ENCODE assay signal across 24 mouse cellular contexts in the genomic region with DNA sequence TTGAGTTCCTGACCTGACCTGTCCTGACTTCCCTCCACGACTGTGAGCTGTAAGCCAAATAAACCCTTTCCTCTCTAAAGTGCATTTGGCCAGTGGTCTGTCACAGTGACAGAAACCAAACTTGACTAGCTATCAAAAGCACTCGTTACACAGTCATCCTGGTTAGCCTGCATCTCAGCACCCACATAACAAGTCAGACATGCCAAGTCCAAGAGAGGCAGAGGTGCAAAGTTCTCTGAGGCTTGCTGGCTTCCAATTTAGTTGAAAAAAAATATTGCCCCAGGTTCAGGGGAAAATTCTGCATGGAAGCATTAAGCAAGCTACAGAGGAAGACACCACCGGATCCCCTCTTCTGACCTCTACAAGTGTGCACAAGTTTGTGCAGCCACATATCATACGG. TPM values are rescaled to one million over a fixed set of nuclear protein-coding genes. Genes with fewer than 3 reads are reported as not detected.
DNase-seq lines count a peak whose midpoint lies in the region; ATAC-seq and TF ChIP-seq lines count a peak whose summit lies in the region.
"Had no signal": no experiment of that assay in that cellular context is flagged by ENCODE, and none has a peak within 500 bp of the region (broad histone marks: within the 10 kb centered on the region; RNA-seq: fewer than 3 reads in every experiment).

No protein-coding gene starts in this region.

- no peaks in the 10 kb centered on the region for H3K9me3 ChIP-seq in liver, postnatal 0 days (ENCODE audit: low read length)
- H3K9me3 ChIP-seq: embryonic facial prominence, embryonic 13.5 days; embryonic facial prominence, embryonic 15.5 days; forebrain, embryonic 10.5 days; forebrain, embryonic 12.5 days had no signal

- no peaks in the 10 kb centered on the region for H3K36me3 ChIP-seq in kidney, adult 2 months (ENCODE audit: control insufficient read depth, insufficient read depth, low read length)
- H3K36me3 ChIP-seq in liver, postnatal 0 days (replicated peaks; ENCODE audit: insufficient read depth, low read length) = no peaks in the 10 kb centered on the region
- H3K36me3 ChIP-seq in small intestine, adult 2 months (ENCODE audit: control insufficient read depth, insufficient read depth, low read length) = no peaks in the 10 kb centered on the region
- H3K36me3 ChIP-seq: embryonic facial prominence, embryonic 13.5 days; embryonic facial prominence, embryonic 15.5 days; forebrain, embryonic 10.5 days; forebrain, embryonic 12.5 days had no signal

- no peak overlapping the region for H3K4me2 ChIP-seq in liver, postnatal 0 days (ENCODE audit: low read depth, low read length)
- H3K4me2 ChIP-seq: embryonic facial prominence, embryonic 13.5 days; embryonic facial prominence, embryonic 15.5 days; forebrain, embryonic 12.5 days had no signal

- no peak overlapping the region for H3K4me3 ChIP-seq in kidney, adult 2 months (ENCODE audit: insufficient read depth, low read depth, low read length)
- H3K4me3 ChIP-seq in liver, postnatal 0 days (ENCODE audit: low read depth, low read length) = no peak overlapping the region
- H3K4me3 ChIP-seq in small intestine, adult 2 months (ENCODE audit: low read depth, low read length) = no peak overlapping the region
- no peak overlapping the region for H3K4me3 ChIP-seq in left cerebral cortex, adult 2 months
- H3K4me3 ChIP-seq: embryonic facial prominence, embryonic 13.5 days; embryonic facial prominence, embryonic 15.5 days; forebrain, embryonic 10.5 days; forebrain, embryonic 12.5 days had no signal

- ATAC-seq in liver, postnatal 0 days = no peak
- ATAC-seq: forebrain, embryonic 14.5 days; forebrain, embryonic 16.5 days had no signal

- no peak for TF ChIP-seq CTCF in kidney, adult 2 months (conservative IDR thresholded peaks at IDR 0.05; ENCODE audit: insufficient read depth, insufficient read length, low read depth, low read length)
- no peak for TF ChIP-seq CTCF in liver, postnatal 0 days (IDR thresholded peaks at IDR 0.05; ENCODE audit: low read depth)
- no peak for TF ChIP-seq CTCF in small intestine, adult 2 months (IDR thresholded peaks at IDR 0.05; ENCODE audit: extremely low read depth, insufficient read length, insufficient replicate concordance, low read depth, low read length)
- TF ChIP-seq CTCF in left cerebral cortex, adult 2 months (IDR thresholded peaks at IDR 0.05) = no peak

- no peak for TF ChIP-seq EP300 in liver, postnatal 0 days (IDR thresholded peaks at IDR 0.05; ENCODE audit: low read depth)

- no peak overlapping the region for H3K9ac ChIP-seq in liver, postnatal 0 days (replicated peaks)
- H3K9ac ChIP-seq: embryonic facial prominence, embryonic 13.5 days; embryonic facial prominence, embryonic 15.5 days; forebrain, embryonic 12.5 days had no signal

- H3K27me3 ChIP-seq in kidney, adult 2 months (replicated peaks; ENCODE audit: control insufficient read depth, insufficient read depth, low read length) = no peaks in the 10 kb centered on the region
- H3K27me3 ChIP-seq in liver, postnatal 0 days (ENCODE audit: insufficient read depth, low read length) = no peaks in the 10 kb centered on the region
- H3K27me3 ChIP-seq in small intestine, adult 2 months (ENCODE audit: control insufficient read depth, insufficient read depth, low read length) = no peaks in the 10 kb centered on the region
- H3K27me3 ChIP-seq: embryonic facial prominence, embryonic 13.5 days; embryonic facial prominence, embryonic 15.5 days; forebrain, embryonic 12.5 days had no signal

- intact Hi-C loops in left cerebral cortex, adult 2 months (cut with DNase I) = no loop called here

- no peaks in the 10 kb centered on the region for H3K4me1 ChIP-seq in kidney, adult 2 months (ENCODE audit: control insufficient read depth, insufficient read depth, low read length)
- H3K4me1 ChIP-seq in liver, postnatal 0 days (ENCODE audit: insufficient read depth) = peaks cover 9% of the 10 kb centered on the region
- H3K4me1 ChIP-seq in small intestine, adult 2 months (ENCODE audit: control insufficient read depth, insufficient read depth, insufficient read length, low read length) = peaks cover 21% of the 10 kb centered on the region; the same call in 1 of the 2 replicates
- H3K4me1 ChIP-seq: embryonic facial prominence, embryonic 13.5 days; embryonic facial prominence, embryonic 15.5 days; forebrain, embryonic 10.5 days; forebrain, embryonic 12.5 days had no signal

- no peak overlapping the region for H3K27ac ChIP-seq in kidney, adult 2 months (ENCODE audit: insufficient read depth, low read depth, low read length)
- H3K27ac ChIP-seq in liver, postnatal 0 days (ENCODE audit: low read depth) = peak overlapping the region; percentile 24; the same call in 1 of the 2 replicates
- peak overlapping the region; percentile 16; the same call in 1 of the 2 replicates for H3K27ac ChIP-seq in small intestine, adult 2 months (ENCODE audit: insufficient read depth, low read depth, low read length)
- H3K27ac ChIP-seq in left cerebral cortex, adult 2 months = no peak overlapping the region
- H3K27ac ChIP-seq: embryonic facial prominence, embryonic 13.5 days; embryonic facial prominence, embryonic 15.5 days; forebrain, embryonic 10.5 days; forebrain, embryonic 12.5 days had no signal

- peak; percentile 21 for DNase-seq in kidney, adult 2 months
- no peak for DNase-seq in kidney, postnatal 25 days
- DNase-seq in liver, postnatal 0 days = no peak
- DNase-seq in liver = no peak
- peak; percentile 33 for DNase-seq in brain, adult 2 months (ENCODE audit: low read depth, low spot score)
- DNase-seq in left cerebral cortex, adult 2 months (ENCODE audit: extremely low spot score in 1 of 2, low spot score in 2 of 2) = no peak
- no peak for DNase-seq in urinary bladder, postnatal 4 days (ENCODE audit: low spot score in 2 of 2)
- DNase-seq: adrenal gland, adult 2 months; adrenal gland, postnatal 10 days; adrenal gland, postnatal 25 days; cerebellum, adult 11 months; cerebellum, adult 18-20 months; cerebellum, adult 8-10 months; cerebellum, adult 9-11 months; cerebellum, postnatal 14 days; cerebellum, postnatal 36 days; embryo, embryonic 11 days had no signal

- TF ChIP-seq POLR2A in kidney, adult 2 months (IDR thresholded peaks at IDR 0.05; ENCODE audit: low read depth, low read length) = no peak
- TF ChIP-seq POLR2A in small intestine, adult 2 months (IDR thresholded peaks at IDR 0.05; ENCODE audit: low read depth, low read length) = no peak

- 58% methylated on average over 4 of the region's 4 CpGs for WGBS in kidney, adult 2 months
- WGBS in liver, postnatal 0 days (ENCODE audit: insufficient replicate concordance) = 80% methylated on average over 4 of the region's 4 CpGs
- WGBS in small intestine, adult 2 months = 58% methylated on average over 4 of the region's 4 CpGs

RNA-seq across cellular contexts. Expression of gene Lgals3, which starts 14.3 kb away (rescaled TPM):
- 76.1 and 89.5 TPM in 2 replicates for polyA plus RNA-seq in kidney, adult 2 months (2012; rRNA removed)
- polyA plus RNA-seq in liver, postnatal 0 days (2015; fragmentation: Nextera tagmentation; extraction: Ambion mirVana) = 53.3 and 60.8 TPM in 2 replicates
- polyA plus RNA-seq in small intestine, adult 2 months (2012; rRNA removed) = 379 and 1,527 TPM in 2 replicates
- under 1 TPM; 0.32 to 0.33 TPM for total RNA-seq in left cerebral cortex, adult 2 months (2021)

RNA-seq across cellular contexts. Expression of gene Mapk1ip1l, which starts 55.2 kb away (rescaled TPM):
- 34.0 and 34.5 TPM in 2 replicates for polyA plus RNA-seq in kidney, adult 2 months (2012; rRNA removed)
- 15.1 and 16.6 TPM in 2 replicates for polyA plus RNA-seq in liver, postnatal 0 days (2015; fragmentation: Nextera tagmentation; extraction: Ambion mirVana)
- polyA plus RNA-seq in small intestine, adult 2 months (2012; rRNA removed) = 27.2 and 94.6 TPM in 2 replicates
- total RNA-seq in left cerebral cortex, adult 2 months (2021) = 10 to 100 TPM; 46.7 to 51.9 TPM

Comparison
In these comparisons a context has a peak if more than half of its experiments do, and no peak if none do; other contexts are left out.
1. DNase-seq: peak in kidney, adult 2 months (single experiment) and brain, adult 2 months (single experiment); none in kidney, postnatal 25 days (0 of 2), liver, postnatal 0 days (single experiment), liver (single experiment), left cerebral cortex, adult 2 months (0 of 2) and urinary bladder, postnatal 4 days (0 of 2).
2. H3K27ac ChIP-seq: peak in liver, postnatal 0 days (single experiment) and small intestine, adult 2 months (single experiment); none in kidney, adult 2 months (single experiment) and left cerebral cortex, adult 2 months (single experiment).